Mouse (Mus musculus): ENCODE results near the gene Ebf1. TPM values are rescaled to one million over a fixed set of nuclear protein-coding genes. Genes with fewer than 3 reads are reported as not detected.

Gene Ebf1
- polyA plus RNA-seq, 1 experiment from 2014 or later, result 26.9 TPM

DNA sequence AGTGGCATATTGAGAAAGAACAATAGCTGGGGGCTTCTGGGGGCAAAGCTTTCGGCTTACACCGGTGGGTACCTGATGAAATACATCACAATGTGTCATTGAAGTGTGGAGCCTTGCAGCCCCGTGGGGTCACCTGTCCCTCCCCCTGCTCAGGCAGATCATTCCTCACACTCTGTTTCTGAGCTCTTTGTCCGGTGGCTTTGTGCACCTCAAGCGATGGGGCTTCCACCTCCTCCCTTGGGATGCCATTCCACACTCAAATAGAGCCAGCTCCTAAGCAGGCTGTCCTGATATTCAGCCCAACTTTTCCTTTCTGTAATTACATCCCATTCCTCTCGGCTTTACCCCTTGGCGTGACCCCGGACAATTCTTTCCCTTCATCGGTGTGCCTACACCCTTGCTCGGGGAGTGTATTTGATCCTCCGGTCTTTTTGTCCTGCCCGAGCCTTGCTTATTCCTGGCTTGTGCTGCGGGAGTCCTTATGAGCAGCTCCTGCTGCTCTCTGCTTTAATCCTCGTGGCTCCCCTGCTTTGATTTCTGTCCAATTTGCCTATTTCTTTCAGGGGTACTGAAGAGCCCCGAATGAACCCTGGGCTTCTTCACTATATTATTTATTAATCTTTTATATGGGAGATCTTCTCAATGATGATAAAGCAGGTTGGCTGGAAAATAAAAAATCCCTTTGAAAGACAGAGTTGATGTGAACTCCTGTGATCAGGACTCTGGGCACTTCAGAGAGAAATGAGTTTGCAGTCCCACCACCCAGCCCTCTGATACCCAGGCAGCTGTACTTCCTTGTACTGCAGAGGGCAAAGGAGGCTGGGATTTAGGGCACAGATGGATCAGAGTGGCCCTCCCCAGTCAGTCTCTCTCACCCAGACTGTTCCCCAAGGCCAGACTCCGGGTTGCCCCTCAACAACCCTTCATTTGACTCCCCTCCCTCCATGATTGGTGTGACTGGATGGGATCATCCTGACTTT is 160.5 kb downstream of the Ebf1 start:
- Histone ChIP-seq H3K9me3 (ENCODE audit: control insufficient read depth, low read length) (no peaks in the 10 kb centered on the region), H3K36me3 (ENCODE audit: control insufficient read depth, insufficient read depth, low read length) (no peaks in the 10 kb centered on the region), H3K27me3 (ENCODE audit: control insufficient read depth, insufficient read depth, low read length) (no peaks in the 10 kb centered on the region), H3K4me2 (replicated peaks; ENCODE audit: low read depth, low read length) (no peak overlapping the region), H3K4me3 (ENCODE audit: low read length) (no peak overlapping the region), H3K27ac (ENCODE audit: low read depth, low read length) (no peak overlapping the region), H3K9ac (ENCODE audit: low read depth, low read length) (no peak overlapping the region), H3K4me1 (ENCODE audit: control insufficient read depth, insufficient read depth, low read length) (no peaks in the 10 kb centered on the region)
- 57% methylated on average over 16 of the region's 16 CpGs for WGBS
- no peak for ATAC-seq (ENCODE audit: low FRiP score, low TSS enrichment)

DNA sequence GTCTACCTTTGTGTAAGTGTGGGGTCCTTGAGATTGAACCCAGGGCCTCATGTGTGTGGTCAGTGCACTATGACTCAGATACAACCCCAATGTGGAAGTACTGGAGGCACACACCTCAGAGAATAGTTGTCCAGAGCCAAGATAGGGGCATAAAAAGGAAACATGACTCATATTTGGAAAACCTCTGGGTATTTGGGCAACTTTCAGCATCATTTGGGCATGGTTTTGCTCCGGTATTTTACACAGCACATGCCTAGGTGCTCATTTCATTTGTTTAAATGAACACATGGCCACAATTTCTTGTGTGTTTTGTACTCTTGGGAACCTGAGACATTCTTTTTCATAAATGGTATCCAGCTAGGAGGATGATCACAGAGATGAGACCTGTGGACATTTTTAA is 161.9 kb downstream of the Ebf1 start:
- Histone ChIP-seq H3K27ac (ENCODE audit: low read depth, low read length) (no peak overlapping the region), H3K36me3 (ENCODE audit: control insufficient read depth, insufficient read depth, low read length) (no peaks in the 10 kb centered on the region), H3K9me3 (ENCODE audit: control insufficient read depth, low read length) (no peaks in the 10 kb centered on the region), H3K4me3 (ENCODE audit: low read length) (no peak overlapping the region), H3K4me1 (ENCODE audit: control insufficient read depth, insufficient read depth, low read length) (no peaks in the 10 kb centered on the region), H3K4me2 (replicated peaks; ENCODE audit: low read depth, low read length) (no peak overlapping the region), H3K27me3 (ENCODE audit: control insufficient read depth, insufficient read depth, low read length) (no peaks in the 10 kb centered on the region), H3K9ac (ENCODE audit: low read depth, low read length) (no peak overlapping the region)
- ATAC-seq (ENCODE audit: low FRiP score, low TSS enrichment), result no peak
- WGBS, result 93% methylated on average over 1 of the region's 1 CpGs

DNA sequence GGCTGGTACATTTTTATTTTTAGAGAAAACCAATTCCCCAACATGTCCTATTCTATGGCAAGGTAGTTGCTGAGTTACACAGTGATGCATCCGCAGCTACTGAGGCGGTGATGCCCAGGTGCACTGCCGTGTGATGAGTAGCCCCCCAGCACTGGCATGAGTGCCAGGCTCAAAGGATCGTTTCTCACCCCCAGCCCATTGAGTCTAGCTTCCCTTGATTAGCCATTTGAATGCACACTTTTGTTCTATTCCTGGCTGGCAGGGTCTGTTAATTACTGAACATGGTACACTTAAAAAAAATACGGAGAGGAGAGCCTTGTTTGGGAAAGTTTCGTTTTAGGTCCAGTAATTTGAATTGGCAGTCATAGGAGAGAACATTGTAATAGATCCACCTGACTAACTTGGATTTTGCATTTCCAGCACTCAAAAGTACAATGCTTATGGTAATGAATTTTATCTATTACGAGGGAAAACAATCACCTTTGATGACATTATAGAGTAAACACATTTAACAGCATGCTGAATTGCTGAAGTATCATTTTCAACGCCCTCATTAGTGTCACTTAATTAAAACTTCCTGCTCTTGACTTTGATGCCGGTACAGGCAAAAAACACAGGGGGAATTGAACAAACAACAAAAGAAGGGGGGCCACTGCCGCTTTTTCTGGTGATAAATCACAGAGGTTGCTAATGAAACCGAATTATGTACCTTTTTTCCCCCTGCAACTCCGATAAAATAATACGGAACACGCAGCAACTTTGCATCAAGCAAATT is 167.3 kb downstream of the Ebf1 start:
- H3K4me3 ChIP-seq (ENCODE audit: low read length), result no peak overlapping the region
- H3K27me3 ChIP-seq (ENCODE audit: control insufficient read depth, insufficient read depth, low read length), result no peaks in the 10 kb centered on the region
- no peaks in the 10 kb centered on the region for H3K4me1 ChIP-seq (ENCODE audit: control insufficient read depth, insufficient read depth, low read length)
- ATAC-seq (ENCODE audit: low FRiP score, low TSS enrichment), result no peak
- H3K27ac ChIP-seq (ENCODE audit: low read depth, low read length), result no peak overlapping the region
- no peaks in the 10 kb centered on the region for H3K36me3 ChIP-seq (ENCODE audit: control insufficient read depth, insufficient read depth, low read length)
- no peaks in the 10 kb centered on the region for H3K9me3 ChIP-seq (ENCODE audit: control insufficient read depth, low read length)
- no peak overlapping the region for H3K4me2 ChIP-seq (replicated peaks; ENCODE audit: low read depth, low read length)
- no peak overlapping the region for H3K9ac ChIP-seq (ENCODE audit: low read depth, low read length)
- WGBS, result 61% methylated on average over 14 of the region's 14 CpGs

DNA sequence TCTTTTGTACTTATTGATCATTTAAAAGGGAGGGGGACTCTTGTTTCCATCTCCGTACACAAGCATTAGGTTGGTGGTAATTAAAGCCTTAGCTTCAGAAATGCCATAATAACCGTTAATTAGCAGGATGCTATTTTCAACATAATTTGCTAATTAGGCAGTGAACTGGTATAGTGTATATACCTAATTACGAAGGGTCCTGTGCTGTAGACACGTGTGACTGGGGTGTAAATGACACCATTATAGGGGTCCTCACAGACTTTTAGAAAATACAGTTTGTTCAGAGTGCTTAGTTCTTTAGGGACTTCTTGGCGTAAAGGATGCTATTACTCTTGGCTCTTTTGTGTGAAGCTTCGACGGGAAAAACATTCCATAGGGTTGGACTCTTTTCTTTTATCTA is 167.9 kb downstream of the Ebf1 start:
- 43% methylated on average over 7 of the region's 7 CpGs for WGBS
- no peak overlapping the region for H3K9ac ChIP-seq (ENCODE audit: low read depth, low read length)
- H3K27me3 ChIP-seq (ENCODE audit: control insufficient read depth, insufficient read depth, low read length), result no peaks in the 10 kb centered on the region
- H3K4me2 ChIP-seq (replicated peaks; ENCODE audit: low read depth, low read length), result no peak overlapping the region
- H3K27ac ChIP-seq (ENCODE audit: low read depth, low read length), result no peak overlapping the region
- H3K9me3 ChIP-seq (ENCODE audit: control insufficient read depth, low read length), result no peaks in the 10 kb centered on the region
- ATAC-seq (ENCODE audit: low FRiP score, low TSS enrichment), result no peak
- no peaks in the 10 kb centered on the region for H3K4me1 ChIP-seq (ENCODE audit: control insufficient read depth, insufficient read depth, low read length)
- H3K4me3 ChIP-seq (ENCODE audit: low read length), result no peak overlapping the region
- H3K36me3 ChIP-seq (ENCODE audit: control insufficient read depth, insufficient read depth, low read length), result no peaks in the 10 kb centered on the region

DNA sequence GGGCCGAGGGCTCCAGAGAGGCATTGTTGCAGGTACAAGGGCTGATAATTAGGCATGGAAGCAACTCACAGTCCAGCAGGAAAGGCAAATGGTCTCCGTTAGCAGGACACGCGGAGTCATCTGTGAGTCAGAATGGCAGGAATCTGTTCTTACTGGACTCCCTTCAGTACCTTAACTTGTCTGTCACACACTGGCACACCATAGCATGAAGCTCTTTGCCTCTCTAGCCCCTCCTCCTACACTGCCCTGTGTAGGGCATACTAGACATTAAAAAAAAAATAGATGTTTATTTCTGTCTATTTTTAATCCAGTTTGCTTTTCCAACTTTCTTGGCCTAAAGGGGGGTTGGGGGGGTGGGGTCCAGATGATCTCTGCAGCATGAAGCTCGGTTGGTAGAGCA is 168.4 kb downstream of the Ebf1 start:
- ATAC-seq (ENCODE audit: low FRiP score, low TSS enrichment), result no peak
- H3K4me1 ChIP-seq (ENCODE audit: control insufficient read depth, insufficient read depth, low read length), result no peaks in the 10 kb centered on the region
- H3K4me2 ChIP-seq (replicated peaks; ENCODE audit: low read depth, low read length), result no peak overlapping the region
- no peaks in the 10 kb centered on the region for H3K27me3 ChIP-seq (ENCODE audit: control insufficient read depth, insufficient read depth, low read length)
- no peaks in the 10 kb centered on the region for H3K9me3 ChIP-seq (ENCODE audit: control insufficient read depth, low read length)
- H3K4me3 ChIP-seq (ENCODE audit: low read length), result no peak overlapping the region
- no peaks in the 10 kb centered on the region for H3K36me3 ChIP-seq (ENCODE audit: control insufficient read depth, insufficient read depth, low read length)
- 59% methylated on average over 5 of the region's 5 CpGs for WGBS
- H3K27ac ChIP-seq (ENCODE audit: low read depth, low read length), result no peak overlapping the region
- no peak overlapping the region for H3K9ac ChIP-seq (ENCODE audit: low read depth, low read length)

DNA sequence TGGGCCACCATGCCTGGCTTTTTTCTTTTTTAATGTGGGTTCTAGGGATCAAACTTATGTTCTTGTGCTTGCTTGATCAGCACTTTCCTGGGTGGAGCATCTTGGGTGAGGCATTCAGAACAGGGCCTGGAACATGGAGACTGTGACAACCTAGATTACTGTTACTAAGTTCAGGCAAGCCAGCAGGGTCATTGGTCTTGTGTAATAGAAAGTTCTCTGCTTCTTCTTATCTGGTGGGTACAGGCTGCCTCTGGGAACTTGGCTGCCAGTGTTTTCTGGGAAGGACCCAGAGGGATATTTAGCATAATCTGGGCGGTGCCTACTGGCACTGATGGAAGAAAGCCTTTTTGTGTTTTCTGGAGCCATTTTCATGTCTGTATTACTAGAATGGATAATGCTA is 170.9 kb downstream of the Ebf1 start:
- H3K27me3 ChIP-seq (ENCODE audit: control insufficient read depth, insufficient read depth, low read length), result no peaks in the 10 kb centered on the region
- 93% methylated on average over 1 of the region's 1 CpGs for WGBS
- no peak overlapping the region for H3K9ac ChIP-seq (ENCODE audit: low read depth, low read length)
- no peaks in the 10 kb centered on the region for H3K4me1 ChIP-seq (ENCODE audit: control insufficient read depth, insufficient read depth, low read length)
- no peak overlapping the region for H3K4me2 ChIP-seq (replicated peaks; ENCODE audit: low read depth, low read length)
- no peaks in the 10 kb centered on the region for H3K9me3 ChIP-seq (ENCODE audit: control insufficient read depth, low read length)
- no peak overlapping the region for H3K4me3 ChIP-seq (ENCODE audit: low read length)
- ATAC-seq (ENCODE audit: low FRiP score, low TSS enrichment), result no peak
- H3K27ac ChIP-seq (ENCODE audit: low read depth, low read length), result no peak overlapping the region
- H3K36me3 ChIP-seq (ENCODE audit: control insufficient read depth, insufficient read depth, low read length), result no peaks in the 10 kb centered on the region

DNA sequence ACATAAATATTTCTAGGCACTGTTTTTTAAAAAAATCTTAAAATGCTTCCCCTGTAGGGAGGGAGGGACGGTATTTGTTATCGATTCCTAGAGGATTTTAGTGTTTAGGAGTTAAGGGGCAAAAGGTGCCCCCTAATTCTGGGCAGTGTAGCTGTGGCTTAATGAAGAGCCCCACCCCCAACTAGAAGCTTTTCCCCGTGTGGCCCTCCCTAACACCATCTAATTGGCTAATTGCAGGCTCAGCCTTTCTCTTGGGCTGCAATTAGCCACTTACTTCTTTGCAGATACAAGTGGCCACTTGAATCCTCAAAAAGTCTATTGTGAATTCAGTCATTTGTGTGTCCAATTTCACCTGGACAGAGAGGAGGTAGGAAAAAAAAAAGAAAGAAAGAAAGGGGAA is 175.7 kb downstream of the Ebf1 start:
- no peak overlapping the region for H3K27ac ChIP-seq (ENCODE audit: low read depth, low read length)
- no peak overlapping the region for H3K4me3 ChIP-seq (ENCODE audit: low read length)
- no peak overlapping the region for H3K4me2 ChIP-seq (replicated peaks; ENCODE audit: low read depth, low read length)
- H3K27me3 ChIP-seq (ENCODE audit: control insufficient read depth, insufficient read depth, low read length), result no peaks in the 10 kb centered on the region
- 5% methylated on average over 3 of the region's 3 CpGs for WGBS
- H3K9ac ChIP-seq (ENCODE audit: low read depth, low read length), result no peak overlapping the region
- no peaks in the 10 kb centered on the region for H3K9me3 ChIP-seq (ENCODE audit: control insufficient read depth, low read length)
- no peak for ATAC-seq (ENCODE audit: low FRiP score, low TSS enrichment)
- H3K4me1 ChIP-seq (ENCODE audit: control insufficient read depth, insufficient read depth, low read length), result no peaks in the 10 kb centered on the region
- no peaks in the 10 kb centered on the region for H3K36me3 ChIP-seq (ENCODE audit: control insufficient read depth, insufficient read depth, low read length)

DNA sequence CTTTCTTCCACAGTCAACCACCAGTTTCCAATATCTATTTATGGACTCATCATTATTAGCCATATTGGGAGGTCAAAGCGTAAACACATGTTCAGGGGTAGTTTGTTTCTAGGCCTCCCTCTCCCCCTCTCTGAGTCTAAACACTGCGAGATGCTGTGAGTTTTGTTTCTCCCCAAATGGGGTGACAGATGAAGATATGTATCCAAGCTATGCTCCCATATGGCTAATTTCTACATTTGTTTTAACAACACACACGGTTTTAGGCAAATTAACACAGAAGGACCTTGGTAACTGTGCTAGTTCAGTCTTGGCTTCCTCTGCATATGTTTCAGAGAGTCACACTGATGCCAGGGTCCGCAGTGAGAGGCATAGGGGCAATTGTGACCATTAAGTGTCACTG is 177.8 kb downstream of the Ebf1 start:
- Histone ChIP-seq H3K4me3 (ENCODE audit: low read length) (no peak overlapping the region), H3K27me3 (ENCODE audit: control insufficient read depth, insufficient read depth, low read length) (no peaks in the 10 kb centered on the region), H3K4me2 (replicated peaks; ENCODE audit: low read depth, low read length) (no peak overlapping the region), H3K27ac (ENCODE audit: low read depth, low read length) (no peak overlapping the region), H3K9ac (ENCODE audit: low read depth, low read length) (no peak overlapping the region), H3K9me3 (ENCODE audit: control insufficient read depth, low read length) (no peaks in the 10 kb centered on the region), H3K36me3 (ENCODE audit: control insufficient read depth, insufficient read depth, low read length) (no peaks in the 10 kb centered on the region), H3K4me1 (ENCODE audit: control insufficient read depth, insufficient read depth, low read length) (no peaks in the 10 kb centered on the region)
- ATAC-seq (ENCODE audit: low FRiP score, low TSS enrichment), result no peak
- WGBS, result 92% methylated on average over 4 of the region's 4 CpGs

DNA sequence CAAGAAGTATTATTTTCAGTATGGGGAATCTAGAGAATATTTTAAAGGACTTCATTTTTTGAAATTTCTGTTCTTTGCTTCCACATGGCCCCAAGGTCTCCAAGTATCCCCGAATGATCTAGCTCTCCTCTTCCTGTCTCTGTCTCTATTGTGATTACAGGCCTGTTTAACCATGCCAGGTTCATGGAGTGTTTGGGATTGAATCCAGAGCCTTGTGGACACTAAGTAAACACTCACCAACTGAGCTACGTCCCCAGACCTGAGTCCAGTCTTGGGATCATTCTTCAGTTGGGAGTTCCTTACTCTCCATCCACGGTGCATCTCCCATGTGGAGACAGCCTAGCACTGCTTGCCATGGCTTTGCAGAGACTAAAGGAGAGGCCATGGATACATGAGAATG is 178.7 kb downstream of the Ebf1 start:
- no peak for ATAC-seq (ENCODE audit: low FRiP score, low TSS enrichment)
- WGBS, result 89% methylated on average over 3 of the region's 3 CpGs

More for the DNA sequence above, 178.7 kb downstream of the Ebf1 start:
- Histone ChIP-seq H3K9me3 (ENCODE audit: control insufficient read depth, low read length) (no peaks in the 10 kb centered on the region), H3K27me3 (ENCODE audit: control insufficient read depth, insufficient read depth, low read length) (no peaks in the 10 kb centered on the region), H3K27ac (ENCODE audit: low read depth, low read length) (no peak overlapping the region), H3K4me3 (ENCODE audit: low read length) (no peak overlapping the region), H3K4me1 (ENCODE audit: control insufficient read depth, insufficient read depth, low read length) (no peaks in the 10 kb centered on the region), H3K36me3 (ENCODE audit: control insufficient read depth, insufficient read depth, low read length) (no peaks in the 10 kb centered on the region), H3K9ac (ENCODE audit: low read depth, low read length) (no peak overlapping the region), H3K4me2 (replicated peaks; ENCODE audit: low read depth, low read length) (no peak overlapping the region)
